Mouse (Mus musculus): Measurements from ENCODE around the gene Mrm2.

DNA sequence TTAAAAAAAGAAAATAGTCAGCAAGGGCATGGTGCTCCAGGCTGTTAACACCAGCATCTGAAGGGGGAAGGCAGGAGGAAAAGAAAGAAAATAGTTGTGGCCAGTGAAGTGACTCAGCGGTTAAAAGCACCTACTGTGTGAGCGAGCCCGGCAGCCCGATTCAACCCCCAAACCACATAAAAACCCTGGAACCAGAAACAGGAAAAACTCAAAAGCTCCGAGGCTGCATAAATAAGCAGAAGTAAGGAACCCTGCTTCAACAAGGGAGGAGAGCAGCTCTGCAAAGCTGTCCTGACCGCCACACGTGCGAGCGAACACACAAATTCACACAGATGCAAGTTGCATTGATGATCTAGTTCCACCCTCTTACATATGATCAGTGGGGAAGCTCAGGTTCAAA, 18.2 kb upstream of the Mrm2 start:
- TF ChIP-seq CTCF (IDR thresholded peaks at IDR 0.05; ENCODE audit: insufficient read depth, low read depth, low read length) (no peak), POLR2A (IDR thresholded peaks at IDR 0.05; ENCODE audit: insufficient read depth, low read depth, low read length) (no peak)
